Mouse (Mus musculus): ENCODE results near the gene Gm20388.

Gm20388 gene

GRCm38 (mm10) chr8:122981646-122982045 lies 3071.0 kb downstream of the Gm20388 start:
- in situ Hi-C loops (cut with MboI, MseI): no loop called here

- in situ Hi-C loops (cut with MboI, MseI): no loop called here
Observed at GRCm38 (mm10) chr8:122983178-122983942, 3072.7 kb downstream of the Gm20388 start.

- in situ Hi-C loops (cut with MboI, MseI): no loop called here
Observed at GRCm38 (mm10) chr8:122984175-122984574, 3073.5 kb downstream of the Gm20388 start.

- in situ Hi-C loops (cut with MboI, MseI): no loop called here
Observed at GRCm38 (mm10) chr8:122986501-122987184, 3076.0 kb downstream of the Gm20388 start.

GRCm38 (mm10) chr8:122987255-122987654 lies 3076.6 kb downstream of the Gm20388 start:
- in situ Hi-C loops (cut with MboI, MseI): no loop called here

- in situ Hi-C loops (cut with MboI, MseI): no loop called here
Observed at GRCm38 (mm10) chr8:122988955-122989354, 3078.3 kb downstream of the Gm20388 start.

- in situ Hi-C loops (cut with MboI, MseI): no loop called here
Observed at GRCm38 (mm10) chr8:122989976-122990375, 3079.3 kb downstream of the Gm20388 start.

GRCm38 (mm10) chr8:122991368-122991767 lies 3080.7 kb downstream of the Gm20388 start:
- in situ Hi-C loops (cut with MboI, MseI): no loop called here

- in situ Hi-C loops (cut with MboI, MseI): no loop called here
Observed at GRCm38 (mm10) chr8:122992296-122992695, 3081.7 kb downstream of the Gm20388 start.

- in situ Hi-C loops (cut with MboI, MseI): no loop called here
Observed at GRCm38 (mm10) chr8:122993031-122993430, 3082.4 kb downstream of the Gm20388 start.

- in situ Hi-C loops (cut with MboI, MseI): no loop called here
Observed at GRCm38 (mm10) chr8:122993740-122994139, 3083.1 kb downstream of the Gm20388 start.

- in situ Hi-C loops (cut with MboI, MseI): no loop called here
Observed at GRCm38 (mm10) chr8:122997963-122998362, 3087.3 kb downstream of the Gm20388 start.

GRCm38 (mm10) chr8:123000311-123000710 lies 3089.7 kb downstream of the Gm20388 start:
- in situ Hi-C loops (cut with MboI, MseI): no loop called here

GRCm38 (mm10) chr8:123004033-123004922 lies 3093.6 kb downstream of the Gm20388 start:
- in situ Hi-C loops (cut with MboI, MseI): no loop called here

- in situ Hi-C loops (cut with MboI, MseI): no loop called here
Observed at GRCm38 (mm10) chr8:123005328-123005727, 3094.7 kb downstream of the Gm20388 start.

GRCm38 (mm10) chr8:123005805-123006204 lies 3095.2 kb downstream of the Gm20388 start:
- in situ Hi-C loops (cut with MboI, MseI): no loop called here

GRCm38 (mm10) chr8:123011321-123011720 lies 3100.7 kb downstream of the Gm20388 start:
- in situ Hi-C loops (cut with MboI, MseI): no loop called here

GRCm38 (mm10) chr8:123014429-123014828 lies 3103.8 kb downstream of the Gm20388 start:
- in situ Hi-C loops (cut with MboI, MseI): no loop called here

GRCm38 (mm10) chr8:123015074-123015473 lies 3104.4 kb downstream of the Gm20388 start:
- in situ Hi-C loops (cut with MboI, MseI): no loop called here

GRCm38 (mm10) chr8:123017143-123017542 lies 3106.5 kb downstream of the Gm20388 start:
- in situ Hi-C loops (cut with MboI, MseI): no loop called here

- in situ Hi-C loops (cut with MboI, MseI): no loop called here
Observed at GRCm38 (mm10) chr8:123018484-123019164, 3108.0 kb downstream of the Gm20388 start.

Measured in T-helper 1 cell (primary cell).